Mouse (Mus musculus): ENCODE data around the gene Arhgef38. TPM values are rescaled to one million over a fixed set of nuclear protein-coding genes. Genes with fewer than 3 reads are reported as not detected.

Arhgef38 gene
- polyA plus RNA-seq, 1 experiment from 2014 or later, result 0.04 TPM

Other genes with a start within 250 kb of the Arhgef38 start
- 15.7 and 16.1 TPM in 2 replicates for gene Ints12, start 143.1 kb downstream of the Arhgef38 start, polyA plus RNA-seq (2015; fragmentation: Nextera tagmentation; extraction: Ambion mirVana)
- 2.8 and 4.0 TPM in 2 replicates for gene Gstcd, start 142.9 kb downstream of the Arhgef38 start, polyA plus RNA-seq (2015; fragmentation: Nextera tagmentation; extraction: Ambion mirVana)
- 80.2 and 89.2 TPM in 2 replicates for gene Ppa2, start 75.2 kb upstream of the Arhgef38 start, polyA plus RNA-seq (2015; fragmentation: Nextera tagmentation; extraction: Ambion mirVana)